Mouse (Mus musculus) midbrain, embryonic 14.5 days (tissue): ENCODE data around the gene Gmppb. TPM values are rescaled to one million over a fixed set of nuclear protein-coding genes. Genes with fewer than 3 reads are reported as not detected.

Source experiments
- ATAC-seq: fragments of 200-750 bp; cut with Nextera tagmentation; 2 replicates; pipeline ENCODE4 v1.8.0; 2017; ENCODE audit warnings: moderate number of reproducible peaks, moderate library complexity; ENCODE audit not compliant: low FRiP score, low TSS enrichment
- DNase-seq: peaks from one replicate; pipeline ENCODE4 v3.0.0-alpha.2; 2015
- H3K27ac ChIP-seq: fragments of 300-500 bp; sonication (generic); replicated peaks from 2 replicates; pipeline ENCODE4 v1.5.1; 2014; ENCODE audit warnings: mild to moderate bottlenecking, low read depth, low read length, moderate library complexity
- H3K27me3 ChIP-seq: fragments of 300-500 bp; sonication (generic); 2 replicates; pipeline ENCODE4 v1.6.1; 2014; ENCODE audit warnings: low read length, control low read depth, mixed read lengths; ENCODE audit not compliant: control insufficient read depth, insufficient read depth
- H3K36me3 ChIP-seq: fragments of 300-500 bp; sonication (generic); 2 replicates; pipeline ENCODE4 v1.6.1; 2014; ENCODE audit warnings: low read length, control low read depth; ENCODE audit not compliant: control insufficient read depth, insufficient read depth
- H3K4me1 ChIP-seq: fragments of 300-500 bp; sonication (generic); 2 replicates; pipeline ENCODE4 v1.6.1; 2014; ENCODE audit warnings: mild to moderate bottlenecking, antibody characterized with exemption, low read length, control low read depth; ENCODE audit not compliant: control insufficient read depth, insufficient read depth
- H3K4me2 ChIP-seq: fragments of 300-500 bp; sonication (generic); 2 replicates; pipeline ENCODE4 v1.6.1; 2014; ENCODE audit warnings: mild to moderate bottlenecking, low read length, moderate library complexity
- H3K4me3 ChIP-seq: fragments of 300-500 bp; sonication (generic); replicated peaks from 2 replicates; pipeline ENCODE4 v1.5.1; 2014; ENCODE audit warnings: low read depth, low read length
- H3K9ac ChIP-seq: fragments of 300-500 bp; sonication (generic); replicated peaks from 2 replicates; pipeline ENCODE4 v1.6.1; 2014; ENCODE audit warnings: mild to moderate bottlenecking, low read length, moderate library complexity
- H3K9me3 ChIP-seq: fragments of 300-500 bp; sonication (generic); 2 replicates; pipeline ENCODE4 v1.6.1; 2016; ENCODE audit warnings: low read length, control low read depth, mixed read lengths; ENCODE audit not compliant: control insufficient read depth
- WGBS: fragments of 180-500 bp; shearing (Covaris S2); extraction: QIAGEN DNeasy Blood & Tissue Kit; methylation state at CpG from one replicate; pipeline ENCODE4 v1.1.7; 2014; 5-methylcytosine and 5-hydroxymethylcytosine counted together
- polyA plus RNA-seq: library from polyadenylated mRNA; unstranded; fragments of >200 nt; fragmentation: Nextera tagmentation; extraction: Ambion mirVana; gene quantifications from 2 replicates; pipeline ENCODE4 v1.2.1, GENCODE M21; 2014

Gmppb gene
- polyA plus RNA-seq, 1 experiment from 2014 or later: 16.7 TPM

DNA sequence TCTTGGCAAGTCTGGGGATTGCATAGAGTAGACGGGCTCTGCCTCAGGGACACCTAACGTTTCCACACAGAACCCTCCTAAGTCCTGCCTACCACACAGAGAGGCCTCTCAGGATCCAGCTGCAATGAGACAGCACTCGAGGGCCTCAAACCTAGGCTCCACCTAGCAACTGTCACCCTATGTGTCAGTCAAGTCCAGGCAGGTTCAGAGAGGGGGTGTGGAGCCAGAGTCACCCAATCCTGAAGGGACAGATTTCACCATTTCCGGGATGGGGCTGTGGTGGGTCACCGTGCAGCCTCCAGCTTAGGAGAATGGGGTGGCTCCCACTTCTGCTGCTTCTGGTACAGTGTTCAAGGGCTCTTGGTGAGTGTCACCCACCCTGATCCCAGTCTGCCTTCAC is 31.1 kb downstream of the Gmppb start, which contains the start of gene Mst1:
Gene Mst1 (plus strand): TSS at position 269 of the 400 bp plus-strand sequence.
- Histone ChIP-seq H3K9me3 (no peaks in the 10 kb centered on the region), H3K4me2 (peak within 1 kb of the TSS; percentile 90), H3K27me3 (peaks cover 23% of the 10 kb centered on the region), H3K4me3 (peak within 1 kb of the TSS; percentile 86), H3K27ac (no peak within 1 kb of the TSS), H3K36me3 (peaks cover 14% of the 10 kb centered on the region), H3K9ac (peak within 1 kb of the TSS; percentile 92), H3K4me1 (peaks cover 15% of the 10 kb centered on the region)
- whole genome bisulfite sequencing: 82% methylated on average over 5 of the region's 5 CpGs
- no peak for DNase-seq
- no peak for ATAC-seq

DNA sequence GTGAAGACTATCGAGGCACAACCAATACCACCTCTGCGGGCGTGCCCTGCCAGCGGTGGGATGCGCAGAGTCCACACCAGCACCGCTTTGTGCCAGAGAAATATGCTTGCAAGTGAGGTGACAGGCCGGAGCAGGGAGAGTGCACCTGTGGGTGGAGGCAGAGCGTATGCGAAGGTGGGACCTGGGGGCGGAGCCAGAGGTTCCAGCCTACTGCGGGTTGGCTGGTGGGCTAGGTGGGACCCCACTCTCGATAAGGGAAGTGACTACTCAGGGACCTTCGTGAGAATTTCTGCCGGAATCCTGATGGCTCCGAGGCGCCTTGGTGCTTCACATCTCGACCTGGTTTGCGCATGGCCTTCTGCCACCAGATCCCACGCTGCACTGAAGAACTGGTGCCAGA is 33.5 kb downstream of the Gmppb start:
- 8% methylated on average over 19 of the region's 19 CpGs for WGBS
- no peak for ATAC-seq
- DNase-seq: peak; percentile 5
- Histone ChIP-seq H3K36me3 (peaks cover 35% of the 10 kb centered on the region), H3K4me1 (peaks cover 15% of the 10 kb centered on the region), H3K27ac (no peak overlapping the region), H3K27me3 (peaks cover 23% of the 10 kb centered on the region), H3K4me2 (peak overlapping the region; percentile 29; the same call in 1 of the 2 replicates), H3K9me3 (no peaks in the 10 kb centered on the region), H3K4me3 (no peak overlapping the region), H3K9ac (peak overlapping the region; percentile 12; the same call in 1 of the 2 replicates)

DNA sequence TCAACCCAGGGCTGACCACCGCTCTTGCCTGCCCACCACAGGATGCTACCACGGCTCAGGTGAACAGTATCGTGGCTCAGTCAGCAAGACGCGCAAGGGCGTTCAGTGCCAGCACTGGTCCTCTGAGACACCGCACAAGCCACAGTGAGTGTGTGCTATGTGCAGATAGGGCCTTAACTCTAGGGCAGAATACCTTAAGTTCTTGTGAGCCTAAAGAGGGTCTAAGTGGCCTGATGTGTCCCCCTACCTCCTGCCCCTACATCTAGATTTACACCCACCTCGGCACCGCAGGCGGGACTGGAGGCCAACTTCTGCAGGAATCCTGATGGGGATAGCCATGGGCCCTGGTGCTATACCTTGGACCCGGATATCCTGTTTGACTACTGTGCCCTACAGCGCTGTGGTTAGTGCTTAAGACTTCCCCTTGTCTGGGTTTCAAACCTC is 34.0 kb downstream of the Gmppb start, which contains the start of gene Rnf123:
Gene Rnf123 (minus strand): TSS at position 359 of the 444 bp plus-strand sequence.
- no peaks in the 10 kb centered on the region for H3K9me3 ChIP-seq
- no peak within 1 kb of the TSS for H3K27ac ChIP-seq
- ATAC-seq (no peak), DNase-seq (no peak)
- H3K4me3 ChIP-seq: no peak within 1 kb of the TSS
- peak within 1 kb of the TSS; percentile 29; the same call in 1 of the 2 replicates for H3K4me2 ChIP-seq
- 40% methylated on average over 12 of the region's 12 CpGs for WGBS
- peaks cover 23% of the 10 kb centered on the region for H3K27me3 ChIP-seq
- H3K9ac ChIP-seq: peak within 1 kb of the TSS; percentile 12; the same call in 1 of the 2 replicates
- H3K4me1 ChIP-seq: peaks cover 12% of the 10 kb centered on the region
- peaks cover 40% of the 10 kb centered on the region for H3K36me3 ChIP-seq

DNA sequence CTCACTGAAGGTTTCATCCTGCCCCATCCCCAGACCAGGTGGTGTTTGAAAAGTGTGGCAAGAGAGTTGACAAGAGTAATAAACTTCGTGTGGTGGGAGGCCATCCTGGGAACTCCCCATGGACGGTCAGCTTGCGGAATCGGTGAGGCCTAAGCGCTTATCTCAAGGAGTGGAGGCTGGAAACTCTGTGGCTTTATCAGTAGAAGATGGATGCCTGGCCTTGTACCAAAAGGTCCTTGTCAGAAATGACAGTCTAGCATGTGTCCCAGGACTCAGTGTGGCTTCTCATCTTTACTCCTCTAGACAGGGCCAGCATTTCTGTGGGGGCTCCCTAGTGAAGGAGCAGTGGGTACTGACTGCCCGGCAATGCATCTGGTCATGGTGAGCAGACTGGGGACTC is 34.5 kb downstream of the Gmppb start:
- no peak overlapping the region for H3K4me2 ChIP-seq
- no peak overlapping the region for H3K4me3 ChIP-seq
- H3K36me3 ChIP-seq: peaks cover 45% of the 10 kb centered on the region
- peaks cover 23% of the 10 kb centered on the region for H3K27me3 ChIP-seq
- WGBS: 88% methylated on average over 6 of the region's 6 CpGs
- no peak overlapping the region for H3K9ac ChIP-seq
- H3K4me1 ChIP-seq: peaks cover 7% of the 10 kb centered on the region
- DNase-seq: no peak
- no peak for ATAC-seq
- H3K27ac ChIP-seq: no peak overlapping the region
- H3K9me3 ChIP-seq: no peaks in the 10 kb centered on the region

DNA sequence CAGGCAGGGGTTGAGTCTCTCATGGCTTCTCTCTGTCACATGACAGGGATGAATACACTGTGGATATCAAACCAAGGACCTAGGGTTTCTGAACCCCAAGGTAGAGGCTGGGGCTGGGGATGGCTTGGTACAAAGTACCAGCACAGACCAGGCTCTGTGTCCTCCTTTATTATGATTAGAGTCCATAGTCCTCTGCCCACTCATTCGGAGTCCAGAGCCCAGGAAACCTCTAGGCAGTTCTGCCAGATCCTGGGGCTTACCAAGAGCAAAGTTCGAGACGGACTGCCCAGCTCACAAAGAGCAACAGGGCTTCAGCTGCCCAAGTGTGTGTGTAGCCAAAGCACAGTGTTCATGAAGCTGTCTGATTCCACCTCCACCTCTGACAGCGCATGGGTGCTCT is 36.2 kb downstream of the Gmppb start:
- H3K36me3 ChIP-seq: peaks cover 62% of the 10 kb centered on the region
- DNase-seq (no peak), ATAC-seq (no peak)
- no peak overlapping the region; the same call in 1 of the 2 replicates for H3K9ac ChIP-seq
- peaks cover 23% of the 10 kb centered on the region for H3K27me3 ChIP-seq
- H3K9me3 ChIP-seq: no peaks in the 10 kb centered on the region
- 95% methylated on average over 4 of the region's 4 CpGs for WGBS
- H3K4me2 ChIP-seq: no peak overlapping the region
- no peak overlapping the region for H3K27ac ChIP-seq
- no peaks in the 10 kb centered on the region for H3K4me1 ChIP-seq
- H3K4me3 ChIP-seq: no peak overlapping the region

DNA sequence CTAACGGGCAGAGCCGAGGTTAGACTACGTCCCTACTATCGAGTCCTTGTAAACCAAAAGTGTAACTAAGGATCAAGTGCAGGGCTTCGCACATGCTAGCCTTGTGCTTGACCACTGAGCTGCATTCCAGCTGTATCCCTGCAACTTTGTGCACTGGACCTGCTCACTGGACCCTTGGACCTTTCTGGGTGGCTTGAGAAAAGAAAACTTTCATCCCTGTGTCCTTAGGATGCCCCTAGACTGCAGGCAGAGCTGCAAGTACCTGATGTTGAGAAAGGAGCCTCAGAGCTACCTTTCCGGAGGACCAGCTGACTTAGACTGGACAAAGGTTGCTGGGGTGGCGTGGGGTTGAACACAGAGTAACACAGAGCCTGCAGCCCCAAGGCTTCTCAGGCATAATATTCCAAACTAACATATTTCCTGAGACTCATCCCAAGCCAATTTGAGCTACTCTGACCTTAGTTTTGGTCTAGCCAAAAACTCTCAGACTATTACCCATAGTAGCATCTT is 41.6 kb downstream of the Gmppb start:
- no peaks in the 10 kb centered on the region for H3K27me3 ChIP-seq
- WGBS: 96% methylated on average over 7 of the region's 7 CpGs
- DNase-seq (no peak), ATAC-seq (no peak)
- H3K9me3 ChIP-seq: no peaks in the 10 kb centered on the region
- H3K27ac ChIP-seq: no peak overlapping the region
- no peak overlapping the region for H3K4me2 ChIP-seq
- H3K9ac ChIP-seq: no peak overlapping the region
- H3K36me3 ChIP-seq: peaks cover 73% of the 10 kb centered on the region
- H3K4me1 ChIP-seq: peaks cover 11% of the 10 kb centered on the region; the same call in 1 of the 2 replicates
- no peak overlapping the region for H3K4me3 ChIP-seq

DNA sequence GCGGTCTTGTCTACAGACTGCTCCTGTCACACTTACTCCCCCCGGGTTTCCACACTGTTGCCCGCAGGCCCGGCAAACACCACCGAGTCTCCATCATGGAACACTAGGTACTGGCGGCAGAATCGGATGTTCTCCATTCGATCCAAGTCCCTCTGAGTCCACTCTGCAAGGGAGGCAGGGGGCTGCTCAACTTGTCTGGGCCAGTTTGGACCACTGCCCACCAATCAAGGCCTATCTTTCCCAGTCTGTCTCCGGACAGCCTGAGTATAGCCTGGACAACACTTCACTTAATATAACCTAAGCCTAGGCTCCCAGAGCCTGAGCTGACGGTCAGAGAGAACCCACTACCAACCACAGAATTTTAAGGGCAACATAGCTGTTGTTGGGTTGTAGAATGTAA is 44.5 kb downstream of the Gmppb start:
- Histone ChIP-seq H3K9me3 (no peaks in the 10 kb centered on the region), H3K36me3 (peaks cover 54% of the 10 kb centered on the region), H3K27ac (peak overlapping the region; percentile 67)

DNA sequence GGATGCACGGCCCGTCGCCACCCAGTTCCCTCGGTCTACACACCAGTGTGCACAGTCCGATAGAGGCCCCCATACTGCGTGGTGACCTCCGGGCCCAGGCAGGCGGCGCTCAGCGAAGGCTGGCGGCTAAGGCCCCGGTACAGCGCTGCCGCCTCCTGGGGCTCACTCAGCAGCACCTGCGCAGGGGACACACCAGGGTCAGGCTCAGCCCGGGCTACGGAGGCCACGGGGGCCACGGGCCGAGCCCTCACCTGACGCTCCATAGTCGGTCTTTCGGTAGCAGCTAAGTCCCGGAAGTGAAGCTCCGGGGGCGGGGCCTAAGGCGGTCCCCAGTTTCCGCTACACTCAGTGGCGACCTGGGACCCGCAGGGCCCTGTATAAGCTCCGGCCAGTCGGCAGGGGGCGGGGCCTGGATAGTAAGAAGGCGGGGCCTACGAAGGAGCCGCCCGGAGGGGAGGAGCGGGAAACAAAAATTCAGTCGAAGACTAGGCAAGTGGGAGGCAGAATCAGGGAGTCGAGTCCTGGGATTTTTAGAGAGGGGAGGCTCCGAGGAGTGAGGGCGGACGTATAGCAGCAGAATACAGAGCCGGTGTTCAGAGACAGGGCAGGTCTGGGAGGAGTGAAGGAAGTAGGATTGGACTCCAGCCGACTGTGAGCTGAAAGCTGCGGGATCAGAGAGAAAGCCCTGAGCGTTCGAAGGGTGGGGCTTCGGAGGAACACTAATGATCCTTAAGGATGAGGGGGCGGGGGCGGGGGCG is 45.3 kb downstream of the Gmppb start, which contains the start of gene Apeh:
Gene Apeh (minus strand): TSS at position 423 of the 758 bp plus-strand sequence.
- peak within 1 kb of the TSS; percentile 90 for H3K4me2 ChIP-seq
- peak within 1 kb of the TSS; percentile 67 for H3K27ac ChIP-seq
- peaks cover 54% of the 10 kb centered on the region for H3K36me3 ChIP-seq
- peaks cover 11% of the 10 kb centered on the region; the same call in 1 of the 2 replicates for H3K4me1 ChIP-seq
- peak within 1 kb of the TSS; percentile 70 for H3K9ac ChIP-seq
- under 1% methylated on average over 52 of the region's 52 CpGs for WGBS
- ATAC-seq (peak; percentile 92), DNase-seq (peak; percentile 93)
- peak within 1 kb of the TSS; percentile 53 for H3K4me3 ChIP-seq
- H3K27me3 ChIP-seq: no peaks in the 10 kb centered on the region
- H3K9me3 ChIP-seq: no peaks in the 10 kb centered on the region

More for the DNA sequence above, 44.5 kb downstream of the Gmppb start:
- 75% methylated on average over 10 of the region's 10 CpGs for WGBS
- Histone ChIP-seq H3K27me3 (no peaks in the 10 kb centered on the region), H3K4me2 (peak overlapping the region; percentile 90), H3K9ac (peak overlapping the region; percentile 70), H3K4me3 (peak overlapping the region; percentile 53), H3K4me1 (peaks cover 11% of the 10 kb centered on the region; the same call in 1 of the 2 replicates)
- ATAC-seq (no peak), DNase-seq (no peak)
